ENCODE assay signal across 7 mouse cellular contexts in genomic region chr10:60934297-60935286, GRCm38 (mm10).
A peak's percentile ranks its signal among the peaks of the same experiment; 100 is the strongest.
DNase-seq lines count a peak whose midpoint lies in the region.

No protein-coding gene starts in this region.

- intact Hi-C loops in heart, postnatal 25 days (cut with DNase I), result no loop called here

- H3K4me3 ChIP-seq in embryonic facial prominence, embryonic 10.5 days, result no peak overlapping the region

- WGBS in embryonic facial prominence, embryonic 10.5 days, result 55% methylated on average over 13 of the region's 13 CpGs

- peak overlapping the region; percentile 3; the same call in 1 of the 2 replicates for H3K27ac ChIP-seq in embryonic facial prominence, embryonic 10.5 days (replicated peaks)

- H3K9me3 ChIP-seq in embryonic facial prominence, embryonic 10.5 days, result no peaks in the 10 kb centered on the region

- H3K27me3 ChIP-seq in embryonic facial prominence, embryonic 10.5 days (replicated peaks; ENCODE audit: low read depth, poor library complexity, severe bottlenecking), result peaks cover 49% of the 10 kb centered on the region

- peaks cover 66% of the 10 kb centered on the region for H3K4me1 ChIP-seq in embryonic facial prominence, embryonic 10.5 days

- DNase-seq in 3134 (ENCODE audit: extremely low read depth, insufficient read length, low spot score), result peak; percentile 85
- peak; percentile 96 for DNase-seq in 3T3-L1 (ENCODE audit: low read depth, low spot score)
- no peak for DNase-seq in embryonic facial prominence, embryonic 10.5 days (ENCODE audit: low spot score)
- peak; percentile 45 for DNase-seq in heart, postnatal 25 days (ENCODE audit: low spot score)
- DNase-seq in left cerebral cortex, adult 9 months (ENCODE audit: low spot score in 2 of 2), result peak; percentile 49 to 58
- peak; percentile 43 for DNase-seq in mesoderm, embryonic 11.5 days (ENCODE audit: low read depth, low spot score)
- no peak for DNase-seq in T-cell, adult 2 months (ENCODE audit: low spot score)

- no peaks in the 10 kb centered on the region for H3K36me3 ChIP-seq in embryonic facial prominence, embryonic 10.5 days (replicated peaks)

Comparison
In these comparisons a context has a peak if more than half of its experiments do, and no peak if none do; other contexts are left out.
1. DNase-seq: peak in 3134 (single experiment), 3T3-L1 (single experiment), heart, postnatal 25 days (single experiment), left cerebral cortex, adult 9 months (2 of 2) and mesoderm, embryonic 11.5 days (single experiment); none in embryonic facial prominence, embryonic 10.5 days (single experiment) and T-cell, adult 2 months (single experiment).